25 mouse cellular contexts compared by ENCODE assay signal in the genomic region with DNA sequence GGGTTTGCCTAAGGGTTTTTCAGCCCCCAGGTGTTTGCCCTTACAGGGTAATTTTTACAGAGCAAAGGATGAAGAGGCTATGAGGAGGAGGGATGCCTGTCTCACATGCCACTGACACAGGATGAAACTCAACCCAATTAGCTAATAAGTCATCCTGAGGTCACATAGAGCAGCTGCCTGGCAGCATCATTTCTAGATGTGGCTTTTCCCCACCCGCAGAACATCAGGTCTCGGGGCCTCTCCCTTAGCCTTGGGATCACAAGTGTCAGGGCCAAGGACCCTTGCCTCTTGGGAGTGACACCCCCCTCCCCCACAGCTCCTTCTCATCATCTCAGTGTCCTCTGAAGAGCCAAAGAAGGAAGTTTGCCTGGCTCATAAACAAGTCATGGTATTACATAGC. TPM values are rescaled to one million over a fixed set of nuclear protein-coding genes. Genes with fewer than 3 reads are reported as not detected.
DNase-seq lines count a peak whose midpoint lies in the region; ATAC-seq and TF ChIP-seq lines count a peak whose summit lies in the region.
"Had no signal": no experiment of that assay in that cellular context is flagged by ENCODE, and none has a peak within 500 bp of the region (broad histone marks: within the 10 kb centered on the region; RNA-seq: fewer than 3 reads in every experiment).

No protein-coding gene starts in this region.

- peaks cover 59% of the 10 kb centered on the region for H3K36me3 ChIP-seq in liver, embryonic 13.5 days
- H3K36me3 ChIP-seq in liver, postnatal 0 days (replicated peaks; ENCODE audit: insufficient read depth, low read length), result peaks cover 6% of the 10 kb centered on the region; the same call in 1 of the 2 replicates
- H3K36me3 ChIP-seq in lung, embryonic 15.5 days, result no peaks in the 10 kb centered on the region
- H3K36me3 ChIP-seq in CH12.LX (replicated peaks in 1 of 2; ENCODE audit: control insufficient read depth in 1 of 2, insufficient read depth in 1 of 2, low read length in 1 of 2), result no peaks in the 10 kb centered on the region
- H3K36me3 ChIP-seq: embryonic facial prominence, embryonic 13.5 days; embryonic facial prominence, embryonic 15.5 days; forebrain, embryonic 12.5 days had no signal

- peaks cover 90% of the 10 kb centered on the region for H3K4me1 ChIP-seq in liver, embryonic 13.5 days (replicated peaks)
- peaks cover 41% of the 10 kb centered on the region for H3K4me1 ChIP-seq in liver, postnatal 0 days (ENCODE audit: insufficient read depth)
- H3K4me1 ChIP-seq in lung, embryonic 15.5 days, result 0 out of 2 replicates have a peak, but pooled peaks cover 8% of the 10 kb centered on the region
- H3K4me1 ChIP-seq in CH12.LX (ENCODE audit: control insufficient read depth in 1 of 2, insufficient read depth in 2 of 2), result peaks cover 3 to 6% of the 10 kb centered on the region in 2 experiments; a peak in 2 of 4 replicates
- H3K4me1 ChIP-seq: embryonic facial prominence, embryonic 15.5 days had no signal

- no peak for ATAC-seq in liver, embryonic 13.5 days (ENCODE audit: low read depth)
- no peak for ATAC-seq in liver, postnatal 0 days
- ATAC-seq in lung, embryonic 15.5 days (ENCODE audit: borderline replicate concordance, extremely low read depth, low FRiP score, low TSS enrichment), result no peak
- ATAC-seq: CD4-positive, CD25-positive, alpha-beta regulatory T cell, adult 4 months; forebrain, embryonic 14.5 days; forebrain, embryonic 16.5 days had no signal

- H3K27me3 ChIP-seq in liver, embryonic 13.5 days, result no peaks in the 10 kb centered on the region
- no peaks in the 10 kb centered on the region for H3K27me3 ChIP-seq in liver, postnatal 0 days (ENCODE audit: insufficient read depth, low read length)
- H3K27me3 ChIP-seq in lung, embryonic 15.5 days, result no peaks in the 10 kb centered on the region
- H3K27me3 ChIP-seq in CH12.LX (replicated peaks), result no peaks in the 10 kb centered on the region
- H3K27me3 ChIP-seq: embryonic facial prominence, embryonic 13.5 days; embryonic facial prominence, embryonic 15.5 days; forebrain, embryonic 12.5 days had no signal

- no peak overlapping the region for H3K4me3 ChIP-seq in liver, embryonic 13.5 days (replicated peaks)
- H3K4me3 ChIP-seq in liver, postnatal 0 days (ENCODE audit: low read depth, low read length), result no peak overlapping the region
- no peak overlapping the region for H3K4me3 ChIP-seq in lung, embryonic 15.5 days
- H3K4me3 ChIP-seq in CH12.LX (replicated peaks in 1 of 3; ENCODE audit: low read depth in 2 of 3, low read length in 2 of 3, poor library complexity in 1 of 3), result no peak overlapping the region
- H3K4me3 ChIP-seq: embryonic facial prominence, embryonic 13.5 days; embryonic facial prominence, embryonic 15.5 days; erythroblast, embryonic 14.5 days; forebrain, embryonic 10.5 days; forebrain, embryonic 12.5 days had no signal

- in situ Hi-C loops in CH12.LX (cut with MboI; ENCODE audit: low pct_ligation_motif_present, low pct_unique_long_range_greater_than_20kb, low sequenced_read_pairs), result no loop called here

- no peak for TF ChIP-seq POLR2A in CH12.LX (IDR thresholded peaks at IDR 0.05; ENCODE audit: low read depth, low read length)

- H3K79me2 ChIP-seq in CH12.LX (replicated peaks; ENCODE audit: control insufficient read depth, extremely low read depth, insufficient read depth, poor library complexity, severe bottlenecking), result no peaks in the 10 kb centered on the region

- no peak for DNase-seq in liver, embryonic 13.5 days
- DNase-seq in liver, postnatal 0 days, result no peak
- DNase-seq in lung, postnatal 10 days, result no peak
- peak; percentile 20 for DNase-seq in CH12.LX (ENCODE audit: extremely low read depth)
- no peak for DNase-seq in natural killer cell, adult 2 months (ENCODE audit: low spot score in 2 of 2)
- no peak for DNase-seq in gastrocnemius, postnatal 10 days
- DNase-seq: adrenal gland, adult 2 months; adrenal gland, postnatal 10 days; adrenal gland, postnatal 25 days; cerebellum, adult 11 months; cerebellum, adult 18-20 months; cerebellum, adult 8-10 months; cerebellum, adult 9-11 months; cerebellum, postnatal 14 days; cerebellum, postnatal 36 days; embryo, embryonic 11 days had no signal

- H3K9me3 ChIP-seq in liver, embryonic 13.5 days (replicated peaks), result no peaks in the 10 kb centered on the region
- no peaks in the 10 kb centered on the region for H3K9me3 ChIP-seq in liver, postnatal 0 days (ENCODE audit: low read length)
- H3K9me3 ChIP-seq in lung, embryonic 15.5 days, result no peaks in the 10 kb centered on the region
- no peaks in the 10 kb centered on the region for H3K9me3 ChIP-seq in CH12.LX (replicated peaks; ENCODE audit: low read length)
- H3K9me3 ChIP-seq: embryonic facial prominence, embryonic 13.5 days; embryonic facial prominence, embryonic 15.5 days; forebrain, embryonic 10.5 days; forebrain, embryonic 12.5 days had no signal

- no peak overlapping the region for H3K4me2 ChIP-seq in liver, embryonic 13.5 days
- no peak overlapping the region for H3K4me2 ChIP-seq in liver, postnatal 0 days (ENCODE audit: low read depth, low read length)
- no peak overlapping the region for H3K4me2 ChIP-seq in lung, embryonic 15.5 days
- no peak overlapping the region for H3K4me2 ChIP-seq in CH12.LX (ENCODE audit: insufficient read depth, low read depth, poor library complexity, severe bottlenecking)
- H3K4me2 ChIP-seq: embryonic facial prominence, embryonic 13.5 days; embryonic facial prominence, embryonic 15.5 days; forebrain, embryonic 12.5 days had no signal

- H3K9ac ChIP-seq in liver, embryonic 13.5 days, result peak overlapping the region; percentile 22; the same call in 1 of the 2 replicates
- no peak overlapping the region for H3K9ac ChIP-seq in liver, postnatal 0 days (replicated peaks)
- no peak overlapping the region for H3K9ac ChIP-seq in lung, embryonic 15.5 days
- H3K9ac ChIP-seq in CH12.LX (ENCODE audit: insufficient read depth, low read depth), result no peak overlapping the region
- H3K9ac ChIP-seq: embryonic facial prominence, embryonic 13.5 days; embryonic facial prominence, embryonic 15.5 days; forebrain, embryonic 12.5 days had no signal

- peak overlapping the region; percentile 16; the same call in 1 of the 2 replicates for H3K27ac ChIP-seq in liver, embryonic 13.5 days
- H3K27ac ChIP-seq in liver, postnatal 0 days (ENCODE audit: low read depth), result no peak overlapping the region
- 0 out of 2 replicates have a peak overlapping the region, but pooled peaks have one; percentile 18 for H3K27ac ChIP-seq in lung, embryonic 15.5 days
- H3K27ac ChIP-seq in CH12.LX (ENCODE audit: insufficient read depth, low read depth), result no peak overlapping the region
- H3K27ac ChIP-seq: embryonic facial prominence, embryonic 13.5 days; embryonic facial prominence, embryonic 15.5 days; forebrain, embryonic 10.5 days; forebrain, embryonic 12.5 days had no signal

- TF ChIP-seq EP300 in liver, postnatal 0 days (IDR thresholded peaks at IDR 0.05; ENCODE audit: low read depth), result no peak
- TF ChIP-seq EP300 in CH12.LX (IDR thresholded peaks at IDR 0.05; ENCODE audit: low read length), result no peak

- dilution Hi-C loops in CH12.LX (cut with MboI; ENCODE audit: extremely low pct_ligation_motif_present, extremely low pct_unique_long_range_greater_than_20kb, low sequenced_read_pairs), result no loop called here

- no peak for TF ChIP-seq RAD21 in CH12.LX (IDR thresholded peaks at IDR 0.05; ENCODE audit: low read depth, low read length)

- WGBS in liver, embryonic 13.5 days (ENCODE audit: insufficient replicate concordance), result 87% methylated on average over 2 of the region's 2 CpGs
- 86% methylated on average over 2 of the region's 2 CpGs for WGBS in liver, postnatal 0 days (ENCODE audit: insufficient replicate concordance)
- 43% methylated on average over 2 of the region's 2 CpGs for WGBS in lung, embryonic 15.5 days

- no peak for TF ChIP-seq CTCF in liver, postnatal 0 days (IDR thresholded peaks at IDR 0.05; ENCODE audit: low read depth)
- no peak for TF ChIP-seq CTCF in CH12.LX (conservative IDR thresholded peaks at IDR 0.05 in 1 of 2, IDR thresholded peaks at IDR 0.05 in 1 of 2; ENCODE audit: low read depth in 2 of 2, low read length in 2 of 2)

TF ChIP-seq in CH12.LX, 34 proteins besides CTCF, POLR2A, EP300 and RAD21:
- TF ChIP-seq MAX (IDR thresholded peaks at IDR 0.05; ENCODE audit: low read length) (no peak), ETS1 (conservative IDR thresholded peaks at IDR 0.05; ENCODE audit: low read depth, low read length) (no peak), KAT2A (IDR thresholded peaks at IDR 0.05; ENCODE audit: insufficient replicate concordance, low read length) (no peak), TCF12 (IDR thresholded peaks at IDR 0.05; ENCODE audit: low read depth, low read length) (no peak), IRF4 (IDR thresholded peaks at IDR 0.05; ENCODE audit: low read depth, low read length) (no peak), JUN (IDR thresholded peaks at IDR 0.05; ENCODE audit: insufficient read depth, low read depth, low read length) (no peak)

RNA-seq across cellular contexts. Expression of gene Slc22a23, which starts 21.6 kb away (rescaled TPM):
- polyA plus RNA-seq in liver, embryonic 13.5 days (2015; fragmentation: Nextera tagmentation; extraction: Ambion mirVana), result 6.2 and 7.7 TPM in 2 replicates
- 6.6 and 7.0 TPM in 2 replicates for polyA plus RNA-seq in liver, postnatal 0 days (2015; fragmentation: Nextera tagmentation; extraction: Ambion mirVana)
- polyA plus RNA-seq in lung, embryonic 15.5 days (2015; fragmentation: Nextera tagmentation; extraction: Ambion mirVana), result 4.1 and 4.4 TPM in 2 replicates
- total RNA-seq in CH12.LX (2012; rRNA removed) (0.13 and 0.47 TPM in 2 replicates), CH12.LX (2014; rRNA removed) (0.43 and 0.85 TPM in 2 replicates)
- polyA plus RNA-seq in CH12.LX (2012; ENCODE audit: insufficient read length, low read depth), result 0.50 and 1.3 TPM in 2 replicates
- total RNA-seq in gastrocnemius, postnatal 10 days (2021), result 10 to 100 TPM; 10.3 to 10.9 TPM

Comparison
In these comparisons a context has a peak if more than half of its experiments do, and no peak if none do; other contexts are left out.
1. H3K27ac ChIP-seq: peak in liver, embryonic 13.5 days (single experiment) and lung, embryonic 15.5 days (single experiment); none in liver, postnatal 0 days (single experiment) and CH12.LX (single experiment).